10 mouse cellular contexts compared by ENCODE assay signal in the genomic region with DNA sequence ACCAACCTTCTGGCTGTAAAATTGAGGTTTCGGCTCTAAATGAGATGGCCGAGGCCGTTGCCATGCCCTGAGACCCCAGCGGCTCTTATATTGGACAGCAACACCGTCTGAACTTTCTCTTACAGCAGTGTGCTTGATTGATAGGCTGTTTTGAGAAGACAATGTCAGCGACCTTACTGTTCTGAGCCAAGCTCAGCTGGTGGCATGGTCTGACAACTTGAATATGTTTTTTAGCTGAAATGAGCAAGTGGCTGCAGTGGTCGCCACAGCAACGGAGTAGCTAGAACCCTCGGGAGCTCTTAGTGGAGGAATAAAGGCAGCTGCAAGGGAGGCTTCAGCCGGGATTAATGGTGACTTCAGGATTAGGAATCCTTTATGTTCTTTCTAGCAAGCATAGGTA.
A peak's percentile ranks its signal among the peaks of the same experiment; 100 is the strongest.
DNase-seq lines count a peak whose midpoint lies in the region; ATAC-seq lines count a peak whose summit lies in the region.
"Had no signal": no experiment of that assay in that cellular context is flagged by ENCODE, and none has a peak within 500 bp of the region (broad histone marks: within the 10 kb centered on the region; RNA-seq: fewer than 3 reads in every experiment).

No protein-coding gene starts in this region.

- H3K4me1 ChIP-seq in forebrain, embryonic 16.5 days (replicated peaks; ENCODE audit: control insufficient read depth, insufficient read depth, low read length) = peaks cover 5% of the 10 kb centered on the region; the same call in 1 of the 2 replicates

- no peaks in the 10 kb centered on the region for H3K9me3 ChIP-seq in forebrain, embryonic 16.5 days (ENCODE audit: control insufficient read depth, low read length)

- 0 out of 2 replicates have a peak overlapping the region, but pooled peaks have one; percentile 2 for H3K27ac ChIP-seq in forebrain, embryonic 16.5 days (ENCODE audit: low read length)

- DNase-seq in right cerebral cortex, postnatal 14 days = peak; percentile 10
- no peak for DNase-seq in right cerebral cortex, postnatal 25 days
- peak; percentile 29 for DNase-seq in lung, postnatal 10 days
- peak; percentile 26 for DNase-seq in right cerebral cortex, postnatal 4 days
- DNase-seq in ovary, adult 18-20 months (ENCODE audit: low spot score) = no peak
- DNase-seq in adrenal gland, adult 18-20 months (ENCODE audit: low spot score in 2 of 2) = no peak
- DNase-seq in kidney, adult 18-20 months = no peak
- DNase-seq: cerebellum, adult 8-10 months had no signal

- no peak overlapping the region for H3K9ac ChIP-seq in forebrain, embryonic 16.5 days (replicated peaks; ENCODE audit: low read depth, low read length)

- ATAC-seq in forebrain, embryonic 16.5 days = peak; percentile 88
- ATAC-seq: Patski had no signal

- 14% methylated on average over 10 of the region's 10 CpGs for WGBS in forebrain, embryonic 16.5 days

- no peaks in the 10 kb centered on the region for H3K27me3 ChIP-seq in forebrain, embryonic 16.5 days (replicated peaks; ENCODE audit: control insufficient read depth, insufficient read depth, low read length)
- H3K27me3 ChIP-seq: Patski had no signal

- H3K4me2 ChIP-seq in forebrain, embryonic 16.5 days (ENCODE audit: low read length) = peak overlapping the region; percentile 21

- no peaks in the 10 kb centered on the region for H3K36me3 ChIP-seq in forebrain, embryonic 16.5 days (ENCODE audit: control insufficient read depth, insufficient read depth)

- no peak overlapping the region for H3K4me3 ChIP-seq in forebrain, embryonic 16.5 days (replicated peaks; ENCODE audit: low read length)

Comparison
In these comparisons a context has a peak if more than half of its experiments do, and no peak if none do; other contexts are left out.
1. DNase-seq: peak in right cerebral cortex, postnatal 14 days (single experiment), lung, postnatal 10 days (single experiment) and right cerebral cortex, postnatal 4 days (single experiment); none in right cerebral cortex, postnatal 25 days (single experiment), ovary, adult 18-20 months (single experiment), adrenal gland, adult 18-20 months (0 of 2) and kidney, adult 18-20 months (single experiment).